Mouse (Mus musculus) stomach, embryonic 14.5 days (tissue): ENCODE measurements around the gene Olfml3. TPM values are rescaled to one million over a fixed set of nuclear protein-coding genes. Genes with fewer than 3 reads are reported as not detected.

Experiments
- ATAC-seq: fragments of 200-750 bp; cut with Nextera tagmentation; 2 replicates; pipeline ENCODE4 v1.8.0; 2017; ENCODE audit warnings: low read depth, moderate TSS enrichment; ENCODE audit not compliant: insufficient number of reproducible peaks, insufficient read depth, low FRiP score
- H3K27ac ChIP-seq: fragments of 300-500 bp; sonication (generic); 2 replicates; pipeline ENCODE4 v1.5.1; 2014; ENCODE audit warnings: mild to moderate bottlenecking, low read length, moderate library complexity, mixed read lengths
- H3K27me3 ChIP-seq: fragments of 300-500 bp; sonication (generic); 2 replicates; pipeline ENCODE4 v1.6.1; 2014; ENCODE audit warnings: low read length, control low read depth, mixed read lengths; ENCODE audit not compliant: control insufficient read depth, insufficient read depth
- H3K36me3 ChIP-seq: fragments of 300-500 bp; sonication (generic); 2 replicates; pipeline ENCODE4 v1.6.1; 2014; ENCODE audit warnings: mild to moderate bottlenecking, control low read depth, low read length, moderate library complexity, mixed read lengths; ENCODE audit not compliant: control insufficient read depth, insufficient read depth
- H3K4me1 ChIP-seq: fragments of 300-500 bp; sonication (generic); 2 replicates; pipeline ENCODE4 v1.6.1; 2014; ENCODE audit warnings: low read length, control low read depth, mixed read lengths; ENCODE audit not compliant: control insufficient read depth, insufficient read depth
- H3K4me2 ChIP-seq: fragments of 300-500 bp; sonication (generic); replicated peaks from 2 replicates; pipeline ENCODE4 v1.6.1; 2014; ENCODE audit warnings: low read depth, low read length, control low read depth
- H3K4me3 ChIP-seq: fragments of 300-500 bp; sonication (generic); 2 replicates; pipeline ENCODE4 v1.5.1; 2014; ENCODE audit warnings: low read depth, low read length, control low read depth
- H3K9ac ChIP-seq: fragments of 300-500 bp; sonication (generic); replicated peaks from 2 replicates; pipeline ENCODE4 v1.6.1; 2014; ENCODE audit warnings: low read depth, mild to moderate bottlenecking, control low read depth, low read length, moderate library complexity, mixed read lengths
- H3K9me3 ChIP-seq: fragments of 300-500 bp; sonication (generic); 2 replicates; pipeline ENCODE4 v1.6.1; 2016; ENCODE audit warnings: low read depth, low read length, control low read depth; ENCODE audit not compliant: control insufficient read depth
- WGBS: fragments of 180-500 bp; shearing (Covaris S2); extraction: QIAGEN DNeasy Blood & Tissue Kit; methylation state at CpG from one replicate; pipeline ENCODE4 v1.1.7; 2014; 5-methylcytosine and 5-hydroxymethylcytosine counted together
- polyA plus RNA-seq: library from polyadenylated mRNA; unstranded; fragments of >200 nt; fragmentation: Nextera tagmentation; extraction: Ambion mirVana; gene quantifications from 2 replicates; pipeline ENCODE4 v1.2.1, GENCODE M21; 2014

Gene Olfml3
- polyA plus RNA-seq, 1 experiment from 2014 or later, result 76.5 TPM

- H3K4me1 ChIP-seq, result no peaks in the 10 kb centered on the region
These were observed 17.6 kb upstream of the Olfml3 start for GRCm38 (mm10) chr3:103755351-103755750.

GRCm38 (mm10) chr3:103751558-103751957 is 13.8 kb upstream of the Olfml3 start:
- no peak for ATAC-seq
- WGBS, result 91% methylated on average over 2 of the region's 2 CpGs
- H3K9me3 ChIP-seq, result no peaks in the 10 kb centered on the region
- H3K27me3 ChIP-seq, result no peaks in the 10 kb centered on the region
- no peaks in the 10 kb centered on the region for H3K4me1 ChIP-seq
- H3K9ac ChIP-seq, result no peak overlapping the region
- H3K36me3 ChIP-seq, result peaks cover 59% of the 10 kb centered on the region
- H3K27ac ChIP-seq, result no peak overlapping the region
- no peak overlapping the region for H3K4me3 ChIP-seq
- H3K4me2 ChIP-seq, result no peak overlapping the region

More at GRCm38 (mm10) chr3:103755351-103755750, 17.6 kb upstream of the Olfml3 start:
- H3K36me3 ChIP-seq, result peaks cover 60% of the 10 kb centered on the region
- H3K9ac ChIP-seq, result no peak overlapping the region
- WGBS, result 63% methylated on average over 3 of the region's 3 CpGs
- no peak overlapping the region for H3K4me2 ChIP-seq
- H3K9me3 ChIP-seq, result no peaks in the 10 kb centered on the region
- ATAC-seq, result no peak
- no peak overlapping the region for H3K4me3 ChIP-seq
- H3K27ac ChIP-seq, result no peak overlapping the region
- H3K27me3 ChIP-seq, result no peaks in the 10 kb centered on the region

GRCm38 (mm10) chr3:103746711-103747110 is 8.9 kb upstream of the Olfml3 start:
- Histone ChIP-seq H3K4me2 (no peak overlapping the region), H3K4me3 (no peak overlapping the region), H3K36me3 (peaks cover 74% of the 10 kb centered on the region), H3K9ac (no peak overlapping the region), H3K27ac (no peak overlapping the region), H3K27me3 (no peaks in the 10 kb centered on the region), H3K9me3 (no peaks in the 10 kb centered on the region), H3K4me1 (no peaks in the 10 kb centered on the region)
- no peak for ATAC-seq
- 80% methylated on average over 5 of the region's 5 CpGs for WGBS

- Histone ChIP-seq H3K9me3 (no peaks in the 10 kb centered on the region), H3K4me2 (no peak overlapping the region), H3K36me3 (peaks cover 67% of the 10 kb centered on the region), H3K27me3 (no peaks in the 10 kb centered on the region), H3K4me1 (peaks cover 4% of the 10 kb centered on the region; the same call in 1 of the 2 replicates), H3K27ac (no peak overlapping the region), H3K4me3 (no peak overlapping the region), H3K9ac (no peak overlapping the region)
- WGBS, result 90% methylated on average over 14 of the region's 14 CpGs
- no peak for ATAC-seq
These were observed 7.4 kb upstream of the Olfml3 start for GRCm38 (mm10) chr3:103745001-103745770.

- H3K4me1 ChIP-seq, result peaks cover 4% of the 10 kb centered on the region; the same call in 1 of the 2 replicates
- H3K27ac ChIP-seq, result no peak overlapping the region
- 78% methylated on average over 6 of the region's 6 CpGs for WGBS
- H3K27me3 ChIP-seq, result no peaks in the 10 kb centered on the region
- H3K9me3 ChIP-seq, result no peaks in the 10 kb centered on the region
- ATAC-seq, result no peak
- H3K4me2 ChIP-seq, result no peak overlapping the region
- H3K4me3 ChIP-seq, result no peak overlapping the region
- no peak overlapping the region for H3K9ac ChIP-seq
- peaks cover 47% of the 10 kb centered on the region for H3K36me3 ChIP-seq
These were observed 5.4 kb upstream of the Olfml3 start for GRCm38 (mm10) chr3:103743208-103743607.

GRCm38 (mm10) chr3:103740342-103740741 is 2.5 kb upstream of the Olfml3 start:
- no peak overlapping the region for H3K4me3 ChIP-seq
- 45% methylated on average over 5 of the region's 5 CpGs for WGBS
- peaks cover 13% of the 10 kb centered on the region for H3K4me1 ChIP-seq
- H3K27me3 ChIP-seq, result no peaks in the 10 kb centered on the region
- H3K36me3 ChIP-seq, result peaks cover 32% of the 10 kb centered on the region
- H3K9me3 ChIP-seq, result no peaks in the 10 kb centered on the region
- no peak overlapping the region for H3K9ac ChIP-seq
- no peak overlapping the region for H3K4me2 ChIP-seq
- H3K27ac ChIP-seq, result no peak overlapping the region
- no peak for ATAC-seq

GRCm38 (mm10) chr3:103739329-103739728 is 1.5 kb upstream of the Olfml3 start, which contains the start of gene Gm10964:
Gene Gm10964 (plus strand): TSS chr3:103739366.
- H3K4me3 ChIP-seq, result peak within 1 kb of the TSS; percentile 37
- 96% methylated on average over 1 of the region's 1 CpGs for WGBS
- no peaks in the 10 kb centered on the region for H3K9me3 ChIP-seq
- H3K36me3 ChIP-seq, result peaks cover 24% of the 10 kb centered on the region
- peaks cover 23% of the 10 kb centered on the region for H3K4me1 ChIP-seq
- ATAC-seq, result no peak
- H3K27me3 ChIP-seq, result no peaks in the 10 kb centered on the region
- peak within 1 kb of the TSS; percentile 62 for H3K4me2 ChIP-seq
- no peak within 1 kb of the TSS; the same call in 1 of the 2 replicates for H3K9ac ChIP-seq
- peak within 1 kb of the TSS; percentile 97 for H3K27ac ChIP-seq

- ATAC-seq, result no peak
- H3K27me3 ChIP-seq, result no peaks in the 10 kb centered on the region
These were observed 593 bp downstream of the Olfml3 start for GRCm38 (mm10) chr3:103737061-103737754.

More at GRCm38 (mm10) chr3:103737061-103737754, 593 bp downstream of the Olfml3 start:
- peaks cover 36% of the 10 kb centered on the region for H3K4me1 ChIP-seq
- peak overlapping the region; percentile 97 for H3K27ac ChIP-seq
- peak overlapping the region; percentile 57 for H3K9ac ChIP-seq
- peak overlapping the region; percentile 62 for H3K4me2 ChIP-seq
- H3K9me3 ChIP-seq, result no peaks in the 10 kb centered on the region
- H3K4me3 ChIP-seq, result peak overlapping the region; percentile 37
- H3K36me3 ChIP-seq, result peaks cover 8% of the 10 kb centered on the region; the same call in 1 of the 2 replicates
- 32% methylated on average over 16 of the region's 16 CpGs for WGBS
